Mouse (Mus musculus): ENCODE results near the gene Pdzk1ip1. TPM values are rescaled to one million over a fixed set of nuclear protein-coding genes. Genes with fewer than 3 reads are reported as not detected.

Pdzk1ip1 gene
- 3.7 and 4.4 TPM in 2 replicates for polyA plus RNA-seq (2015; fragmentation: Nextera tagmentation; extraction: Ambion mirVana)

- Histone ChIP-seq H3K9ac (0 out of 2 replicates have a peak within 1 kb of the TSS, but pooled peaks have one; percentile 5), H3K27ac (no peak within 1 kb of the TSS), H3K9me3 (replicated peaks) (no peaks in the 10 kb centered on the region), H3K4me2 (no peak within 1 kb of the TSS), H3K4me1 (no peaks in the 10 kb centered on the region), H3K27me3 (peaks cover 34% of the 10 kb centered on the region), H3K36me3 (ENCODE audit: poor library complexity, severe bottlenecking) (no peaks in the 10 kb centered on the region), H3K4me3 (no peak within 1 kb of the TSS)
- 33% methylated on average over 11 of the region's 11 CpGs for WGBS
- no peak for ATAC-seq
Observed at GRCm38 (mm10) chr4:115088611-115089338, at the start of gene Pdzk1ip1. TSS of gene Pdzk1ip1 (plus strand) at chr4:115088708.

- Histone ChIP-seq H3K36me3 (ENCODE audit: poor library complexity, severe bottlenecking) (peaks cover 27% of the 10 kb centered on the region), H3K9me3 (replicated peaks) (no peaks in the 10 kb centered on the region), H3K27me3 (peaks cover 27% of the 10 kb centered on the region), H3K27ac (no peak overlapping the region), H3K9ac (no peak overlapping the region), H3K4me3 (no peak overlapping the region), H3K4me1 (no peaks in the 10 kb centered on the region), H3K4me2 (no peak overlapping the region)
- no peak for ATAC-seq
- 84% methylated on average over 3 of the region's 3 CpGs for WGBS
Observed at GRCm38 (mm10) chr4:115045621-115046020, 42.9 kb upstream of the Pdzk1ip1 start.

GRCm38 (mm10) chr4:115047750-115048149 lies 40.8 kb upstream of the Pdzk1ip1 start:
- Histone ChIP-seq H3K27ac (no peak overlapping the region), H3K4me3 (no peak overlapping the region), H3K9me3 (replicated peaks) (no peaks in the 10 kb centered on the region), H3K4me2 (no peak overlapping the region), H3K4me1 (peaks cover 4% of the 10 kb centered on the region; the same call in 1 of the 2 replicates), H3K27me3 (peaks cover 48% of the 10 kb centered on the region), H3K36me3 (ENCODE audit: poor library complexity, severe bottlenecking) (peaks cover 10% of the 10 kb centered on the region; the same call in 1 of the 2 replicates), H3K9ac (no peak overlapping the region)
- 5% methylated on average over 5 of the region's 5 CpGs for WGBS
- ATAC-seq: no peak

GRCm38 (mm10) chr4:115048190-115048589 lies 40.3 kb upstream of the Pdzk1ip1 start:
- Histone ChIP-seq H3K4me1 (peaks cover 4% of the 10 kb centered on the region; the same call in 1 of the 2 replicates), H3K9ac (no peak overlapping the region), H3K27ac (no peak overlapping the region), H3K4me3 (no peak overlapping the region), H3K36me3 (ENCODE audit: poor library complexity, severe bottlenecking) (peaks cover 10% of the 10 kb centered on the region; the same call in 1 of the 2 replicates), H3K27me3 (peaks cover 53% of the 10 kb centered on the region), H3K4me2 (no peak overlapping the region), H3K9me3 (replicated peaks) (no peaks in the 10 kb centered on the region)
- WGBS: 75% methylated on average over 8 of the region's 8 CpGs
- no peak for ATAC-seq

GRCm38 (mm10) chr4:115051245-115051644 lies 37.3 kb upstream of the Pdzk1ip1 start:
- Histone ChIP-seq H3K4me2 (no peak overlapping the region), H3K27me3 (peaks cover 82% of the 10 kb centered on the region), H3K9ac (no peak overlapping the region), H3K27ac (no peak overlapping the region), H3K9me3 (replicated peaks) (no peaks in the 10 kb centered on the region), H3K4me3 (no peak overlapping the region), H3K36me3 (ENCODE audit: poor library complexity, severe bottlenecking) (no peaks in the 10 kb centered on the region), H3K4me1 (peaks cover 4% of the 10 kb centered on the region; the same call in 1 of the 2 replicates)
- no peak for ATAC-seq
- 77% methylated on average over 5 of the region's 5 CpGs for WGBS

GRCm38 (mm10) chr4:115052343-115053005 lies 36.0 kb upstream of the Pdzk1ip1 start:
- Histone ChIP-seq H3K27ac (no peak overlapping the region), H3K36me3 (ENCODE audit: poor library complexity, severe bottlenecking) (no peaks in the 10 kb centered on the region), H3K9ac (0 out of 2 replicates have a peak overlapping the region, but pooled peaks have one; percentile 2), H3K27me3 (peaks cover 94% of the 10 kb centered on the region), H3K9me3 (replicated peaks) (no peaks in the 10 kb centered on the region), H3K4me3 (peak overlapping the region; percentile 22), H3K4me2 (peak overlapping the region; percentile 45), H3K4me1 (peaks cover 16% of the 10 kb centered on the region)
- under 1% methylated on average over 36 of the region's 36 CpGs for WGBS
- peak; percentile 33; the same call in 1 of the 2 replicates for ATAC-seq

- H3K9ac ChIP-seq: no peak overlapping the region
- no peak for ATAC-seq
- no peak overlapping the region for H3K27ac ChIP-seq
- H3K9me3 ChIP-seq (replicated peaks): no peaks in the 10 kb centered on the region
- H3K27me3 ChIP-seq: peaks cover 98% of the 10 kb centered on the region
- no peak overlapping the region for H3K4me2 ChIP-seq
- H3K4me3 ChIP-seq: no peak overlapping the region
- H3K36me3 ChIP-seq (ENCODE audit: poor library complexity, severe bottlenecking): no peaks in the 10 kb centered on the region
- peaks cover 20% of the 10 kb centered on the region for H3K4me1 ChIP-seq
- 8% methylated on average over 2 of the region's 2 CpGs for WGBS
Observed at GRCm38 (mm10) chr4:115055044-115055443, 33.5 kb upstream of the Pdzk1ip1 start.

- Histone ChIP-seq H3K27ac (no peak overlapping the region), H3K36me3 (ENCODE audit: poor library complexity, severe bottlenecking) (no peaks in the 10 kb centered on the region), H3K4me3 (no peak overlapping the region), H3K9ac (no peak overlapping the region), H3K27me3 (peaks cover 98% of the 10 kb centered on the region), H3K4me2 (no peak overlapping the region), H3K9me3 (replicated peaks) (no peaks in the 10 kb centered on the region), H3K4me1 (peaks cover 20% of the 10 kb centered on the region)
- no peak for ATAC-seq
- WGBS: 17% methylated on average over 3 of the region's 3 CpGs
Observed at GRCm38 (mm10) chr4:115055691-115056090, 32.8 kb upstream of the Pdzk1ip1 start.

- H3K27me3 ChIP-seq: peaks cover 98% of the 10 kb centered on the region
- peak within 1 kb of the TSS; percentile 30; the same call in 1 of the 2 replicates for H3K9ac ChIP-seq
- H3K9me3 ChIP-seq (replicated peaks): no peaks in the 10 kb centered on the region
- H3K27ac ChIP-seq: no peak within 1 kb of the TSS
- H3K4me1 ChIP-seq: peaks cover 20% of the 10 kb centered on the region
- H3K4me2 ChIP-seq: peak within 1 kb of the TSS; percentile 51
- ATAC-seq: peak; percentile 31; the same call in 1 of the 2 replicates
- under 1% methylated on average over 52 of the region's 60 CpGs for WGBS
- no peaks in the 10 kb centered on the region for H3K36me3 ChIP-seq (ENCODE audit: poor library complexity, severe bottlenecking)
- H3K4me3 ChIP-seq: peak within 1 kb of the TSS; percentile 32
Observed at GRCm38 (mm10) chr4:115056371-115056920, 32.1 kb upstream of the Pdzk1ip1 start, which contains the start of gene Tal1. TSS of gene Tal1 (plus strand) at chr4:115056426.

- Histone ChIP-seq H3K4me3 (peak overlapping the region; percentile 32), H3K27ac (no peak overlapping the region), H3K4me1 (peaks cover 20% of the 10 kb centered on the region), H3K27me3 (peaks cover 98% of the 10 kb centered on the region), H3K36me3 (ENCODE audit: poor library complexity, severe bottlenecking) (no peaks in the 10 kb centered on the region), H3K4me2 (peak overlapping the region; percentile 51), H3K9ac (peak overlapping the region; percentile 30; the same call in 1 of the 2 replicates), H3K9me3 (replicated peaks) (no peaks in the 10 kb centered on the region)
- ATAC-seq: peak; percentile 54
- WGBS: under 1% methylated on average over 48 of the region's 48 CpGs
Observed at GRCm38 (mm10) chr4:115056921-115057673, 31.4 kb upstream of the Pdzk1ip1 start.

- Histone ChIP-seq H3K27ac (no peak overlapping the region), H3K4me3 (peak overlapping the region; percentile 32), H3K27me3 (peaks cover 98% of the 10 kb centered on the region), H3K9me3 (replicated peaks) (no peaks in the 10 kb centered on the region), H3K9ac (no peak overlapping the region), H3K4me2 (peak overlapping the region; percentile 14; the same call in 1 of the 2 replicates), H3K4me1 (peaks cover 20% of the 10 kb centered on the region), H3K36me3 (ENCODE audit: poor library complexity, severe bottlenecking) (no peaks in the 10 kb centered on the region)
- no peak for ATAC-seq
- WGBS: under 1% methylated on average over 33 of the region's 33 CpGs
Observed at GRCm38 (mm10) chr4:115057674-115058316, 30.7 kb upstream of the Pdzk1ip1 start.
